In the genomic region with DNA sequence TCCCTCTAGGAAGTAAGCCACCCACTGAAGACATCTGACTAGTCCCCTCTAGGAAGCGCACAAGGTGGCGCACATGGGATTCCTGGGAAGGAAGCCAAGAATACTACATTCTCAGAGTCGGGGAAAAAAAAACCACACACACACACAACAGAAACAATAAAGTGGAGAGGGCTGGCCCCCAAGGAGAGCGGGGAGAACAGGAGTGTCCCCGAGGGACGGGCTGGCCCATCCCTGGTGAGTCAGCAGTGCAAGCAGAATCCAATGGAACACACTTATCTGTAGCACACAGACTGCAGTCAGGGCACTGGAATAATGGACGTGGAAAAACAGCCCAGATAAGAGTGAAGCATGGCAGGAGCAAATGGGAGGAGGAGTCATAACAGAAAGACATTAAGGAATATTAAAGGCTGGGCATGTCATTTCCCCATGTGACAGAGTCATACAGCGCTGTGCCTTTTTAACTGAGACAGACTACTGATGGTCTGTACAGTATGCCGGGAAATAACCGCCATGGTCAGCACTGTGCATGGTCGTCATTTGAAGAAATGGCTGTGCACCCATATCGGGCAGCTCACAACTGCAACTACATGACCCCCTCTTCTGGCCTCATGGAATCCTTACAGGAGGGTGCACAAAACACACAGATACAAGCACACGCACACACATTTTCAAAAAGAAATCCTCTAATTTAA, we compare ENCODE assay signal across 8 mouse cellular contexts. TPM values are rescaled to one million over a fixed set of nuclear protein-coding genes. Genes with fewer than 3 reads are reported as not detected.
A peak's percentile ranks its signal among the peaks of the same experiment; 100 is the strongest.
DNase-seq lines count a peak whose midpoint lies in the region; ATAC-seq and TF ChIP-seq lines count a peak whose summit lies in the region.

No protein-coding gene starts in this region.

- CTCF ChIA-PET in Patski (lab: Charles Lee) = no interaction called here

- no peak overlapping the region for H3K9ac ChIP-seq in kidney, embryonic 15.5 days
- H3K9ac ChIP-seq in liver, embryonic 11.5 days (ENCODE audit: low read depth, low read length) = no peak overlapping the region
- H3K9ac ChIP-seq in neural tube, embryonic 15.5 days (replicated peaks) = no peak overlapping the region

- H3K27me3 ChIP-seq in kidney, adult 2 months (replicated peaks; ENCODE audit: control insufficient read depth, insufficient read depth, low read length) = no peaks in the 10 kb centered on the region
- no peaks in the 10 kb centered on the region for H3K27me3 ChIP-seq in kidney, embryonic 15.5 days
- no peaks in the 10 kb centered on the region for H3K27me3 ChIP-seq in Patski
- no peaks in the 10 kb centered on the region for H3K27me3 ChIP-seq in liver, embryonic 11.5 days (replicated peaks; ENCODE audit: control insufficient read depth, insufficient read depth, low read length)
- H3K27me3 ChIP-seq in neural tube, embryonic 15.5 days (replicated peaks) = no peaks in the 10 kb centered on the region
- H3K27me3 ChIP-seq in cerebellum, adult 2 months (ENCODE audit: control insufficient read depth, insufficient read depth, low read length) = no peaks in the 10 kb centered on the region

- H3K4me3 ChIP-seq in kidney, adult 2 months (ENCODE audit: insufficient read depth, low read depth, low read length) = no peak overlapping the region
- no peak overlapping the region for H3K4me3 ChIP-seq in kidney, embryonic 15.5 days (replicated peaks)
- H3K4me3 ChIP-seq in liver, embryonic 11.5 days (ENCODE audit: low read depth, low read length) = no peak overlapping the region
- no peak overlapping the region for H3K4me3 ChIP-seq in neural tube, embryonic 15.5 days (replicated peaks)
- no peak overlapping the region for H3K4me3 ChIP-seq in cerebellum, adult 2 months (replicated peaks; ENCODE audit: insufficient read depth, low read depth, low read length)

- 75% methylated on average over 13 of the region's 13 CpGs for WGBS in kidney, adult 2 months
- 76% methylated on average over 13 of the region's 13 CpGs for WGBS in kidney, embryonic 15.5 days
- 71% methylated on average over 13 of the region's 13 CpGs for WGBS in liver, embryonic 11.5 days
- WGBS in neural tube, embryonic 15.5 days = 76% methylated on average over 13 of the region's 13 CpGs
- 72% methylated on average over 13 of the region's 13 CpGs for WGBS in cerebellum, adult 2 months

- peak; percentile 59 for DNase-seq in kidney, adult 2 months
- no peak for DNase-seq in Patski (ENCODE audit: low read depth, low spot score)
- peak; percentile 79 for DNase-seq in heart, adult 8-10 months (ENCODE audit: low spot score)
- DNase-seq in liver, embryonic 11.5 days (ENCODE audit: low spot score) = no peak
- DNase-seq in cerebellum, adult 2 months = no peak
- DNase-seq in cerebellum, postnatal 4 days (ENCODE audit: low spot score in 2 of 2) = no peak

- TF ChIP-seq POLR2A in kidney, adult 2 months (IDR thresholded peaks at IDR 0.05; ENCODE audit: low read depth, low read length) = no peak
- TF ChIP-seq POLR2A in cerebellum, adult 2 months (IDR thresholded peaks at IDR 0.05; ENCODE audit: borderline replicate concordance, insufficient read depth, low read length) = no peak

- TF ChIP-seq CTCF in kidney, adult 2 months (conservative IDR thresholded peaks at IDR 0.05; ENCODE audit: insufficient read depth, insufficient read length, low read depth, low read length) = no peak
- TF ChIP-seq CTCF in Patski (IDR thresholded peaks at IDR 0.05) = no peak
- TF ChIP-seq CTCF in cerebellum, adult 2 months (IDR thresholded peaks at IDR 0.05; ENCODE audit: borderline replicate concordance, insufficient read depth, low read depth, low read length) = no peak

- H3K4me2 ChIP-seq in kidney, embryonic 15.5 days = no peak overlapping the region
- H3K4me2 ChIP-seq in liver, embryonic 11.5 days = no peak overlapping the region
- H3K4me2 ChIP-seq in neural tube, embryonic 15.5 days = no peak overlapping the region

- no peaks in the 10 kb centered on the region for H3K9me3 ChIP-seq in kidney, embryonic 15.5 days (replicated peaks)
- no peaks in the 10 kb centered on the region for H3K9me3 ChIP-seq in liver, embryonic 11.5 days (ENCODE audit: control insufficient read depth, low read length)
- no peaks in the 10 kb centered on the region for H3K9me3 ChIP-seq in neural tube, embryonic 15.5 days (replicated peaks)

- H3K4me1 ChIP-seq in kidney, adult 2 months (ENCODE audit: control insufficient read depth, insufficient read depth, low read length) = no peaks in the 10 kb centered on the region
- no peaks in the 10 kb centered on the region; the same call in 1 of the 2 replicates for H3K4me1 ChIP-seq in kidney, embryonic 15.5 days
- peaks cover 7% of the 10 kb centered on the region for H3K4me1 ChIP-seq in liver, embryonic 11.5 days (replicated peaks; ENCODE audit: control insufficient read depth, insufficient read depth, low read length)
- no peaks in the 10 kb centered on the region for H3K4me1 ChIP-seq in neural tube, embryonic 15.5 days
- H3K4me1 ChIP-seq in cerebellum, adult 2 months (ENCODE audit: control insufficient read depth, insufficient read depth, low read length) = no peaks in the 10 kb centered on the region; the same call in 1 of the 2 replicates

- peaks cover 4% of the 10 kb centered on the region for H3K36me3 ChIP-seq in kidney, adult 2 months (ENCODE audit: control insufficient read depth, insufficient read depth, low read length)
- peaks cover 34% of the 10 kb centered on the region for H3K36me3 ChIP-seq in kidney, embryonic 15.5 days
- H3K36me3 ChIP-seq in liver, embryonic 11.5 days (ENCODE audit: control insufficient read depth, insufficient read depth, low read length) = peaks cover 7% of the 10 kb centered on the region; the same call in 1 of the 2 replicates
- peaks cover 9% of the 10 kb centered on the region; the same call in 1 of the 2 replicates for H3K36me3 ChIP-seq in neural tube, embryonic 15.5 days

- H3K27ac ChIP-seq in kidney, adult 2 months (ENCODE audit: insufficient read depth, low read depth, low read length) = no peak overlapping the region
- no peak overlapping the region for H3K27ac ChIP-seq in kidney, embryonic 15.5 days
- no peak overlapping the region for H3K27ac ChIP-seq in liver, embryonic 11.5 days (ENCODE audit: low read depth, low read length)
- H3K27ac ChIP-seq in neural tube, embryonic 15.5 days (replicated peaks) = no peak overlapping the region
- H3K27ac ChIP-seq in cerebellum, adult 2 months (ENCODE audit: insufficient read depth, low read length) = no peak overlapping the region

- no peak for ATAC-seq in kidney, embryonic 15.5 days (replicated peaks; ENCODE audit: low FRiP score)
- ATAC-seq in Patski = peak; percentile 60
- ATAC-seq in liver, embryonic 11.5 days (replicated peaks; ENCODE audit: low FRiP score) = peak; percentile 88
- ATAC-seq in neural tube, embryonic 15.5 days (ENCODE audit: low FRiP score) = no peak

- POLR2A ChIA-PET in Patski (lab: Charles Lee) = no interaction called here

- in situ Hi-C loops in Patski (cut with MboI; ENCODE audit: low pct_unique_long_range_greater_than_20kb) = no loop called here

RNA-seq across cellular contexts. Expression of a gene that starts 31.9 kb away (rescaled TPM):
- polyA plus RNA-seq in kidney, adult 2 months (2012; rRNA removed) = 16.7 and 20.1 TPM in 2 replicates
- polyA plus RNA-seq in kidney, embryonic 15.5 days (2015; fragmentation: Nextera tagmentation; extraction: Ambion mirVana) = 143 and 144 TPM in 2 replicates
- polyA plus RNA-seq in Patski (2021) = 83.5 TPM
- total RNA-seq in heart, adult 8-10 months (2022) = 10 to 100 TPM; 48.4 to 59.3 (median 58.7) TPM
- polyA plus RNA-seq in liver, embryonic 11.5 days (2014; fragmentation: Nextera tagmentation; extraction: Ambion mirVana) = 63.2 and 63.6 TPM in 2 replicates
- 68.1 and 77.0 TPM in 2 replicates for polyA plus RNA-seq in neural tube, embryonic 15.5 days (2015; fragmentation: Nextera tagmentation; extraction: Ambion mirVana)
- polyA plus RNA-seq in cerebellum, adult 2 months (2012; rRNA removed) = 45.4 and 50.6 TPM in 2 replicates

Comparison
In these comparisons a context has a peak if more than half of its experiments do, and no peak if none do; other contexts are left out.
1. DNase-seq: peak in kidney, adult 2 months (single experiment) and heart, adult 8-10 months (single experiment); none in Patski (single experiment), liver, embryonic 11.5 days (single experiment), cerebellum, adult 2 months (0 of 2) and cerebellum, postnatal 4 days (0 of 2).
2. ATAC-seq: peak in Patski (single experiment) and liver, embryonic 11.5 days (single experiment); none in kidney, embryonic 15.5 days (single experiment) and neural tube, embryonic 15.5 days (single experiment).